Mouse (Mus musculus) limb, embryonic 11.5 days (tissue): ENCODE data around the gene Cntn2. TPM values are rescaled to one million over a fixed set of nuclear protein-coding genes. Genes with fewer than 3 reads are reported as not detected.

ENCODE experiments used
- ATAC-seq: fragments of 200-750 bp; cut with Nextera tagmentation; 2 replicates; pipeline ENCODE4 v1.8.0; 2017; ENCODE audit warnings: low read depth; ENCODE audit not compliant: insufficient number of reproducible peaks, low FRiP score, low TSS enrichment
- DNase-seq: peaks from one replicate; pipeline ENCODE4 v3.0.0-alpha.2; 2015; ENCODE audit warnings: low spot score
- H3K27ac ChIP-seq: fragments of 300-500 bp; sonication (generic); replicated peaks from 2 replicates; pipeline ENCODE4 v1.5.1; 2014; ENCODE audit warnings: low read depth, mild to moderate bottlenecking, low read length
- H3K27me3 ChIP-seq: fragments of 300-500 bp; sonication (generic); 2 replicates; pipeline ENCODE4 v1.6.1; 2014; ENCODE audit warnings: mild to moderate bottlenecking, low read length, mixed read lengths; ENCODE audit not compliant: control insufficient read depth, insufficient read depth
- H3K36me3 ChIP-seq: fragments of 300-500 bp; sonication (generic); 2 replicates; pipeline ENCODE4 v1.6.1; 2014; ENCODE audit warnings: mild to moderate bottlenecking, low read length, moderate library complexity, mixed read lengths; ENCODE audit not compliant: control insufficient read depth, insufficient read depth
- H3K4me1 ChIP-seq: fragments of 300-500 bp; sonication (generic); 2 replicates; pipeline ENCODE4 v1.6.1; 2014; ENCODE audit warnings: low read length, mixed read lengths; ENCODE audit not compliant: control insufficient read depth, insufficient read depth
- H3K4me2 ChIP-seq: fragments of 300-500 bp; sonication (generic); 2 replicates; pipeline ENCODE4 v1.6.1; 2014; ENCODE audit warnings: low read depth, mild to moderate bottlenecking, moderate library complexity; ENCODE audit not compliant: severe bottlenecking
- H3K4me3 ChIP-seq: fragments of 300-500 bp; sonication (generic); 2 replicates; pipeline ENCODE4 v1.5.1; 2014; ENCODE audit warnings: low read depth, low read length
- H3K9ac ChIP-seq: fragments of 300-500 bp; sonication (generic); 2 replicates; pipeline ENCODE4 v1.6.1; 2014; ENCODE audit warnings: mild to moderate bottlenecking, low read length
- H3K9me3 ChIP-seq: fragments of 300-500 bp; sonication (generic); 2 replicates; pipeline ENCODE4 v1.6.1; 2016; ENCODE audit warnings: low read length; ENCODE audit not compliant: control insufficient read depth
- WGBS: fragments of 180-500 bp; shearing (Covaris S2); extraction: QIAGEN DNeasy Blood & Tissue Kit; methylation state at CpG from one replicate; pipeline ENCODE4 v1.1.7; 2014; 5-methylcytosine and 5-hydroxymethylcytosine counted together
- polyA plus RNA-seq: library from polyadenylated mRNA; unstranded; fragments of >200 nt; fragmentation: Nextera tagmentation; extraction: Ambion mirVana; gene quantifications from 2 replicates; pipeline ENCODE4 v1.2.1, GENCODE M21; 2014

The Cntn2 gene
- polyA plus RNA-seq, 1 experiment from 2014 or later = 0.52 TPM

DNA sequence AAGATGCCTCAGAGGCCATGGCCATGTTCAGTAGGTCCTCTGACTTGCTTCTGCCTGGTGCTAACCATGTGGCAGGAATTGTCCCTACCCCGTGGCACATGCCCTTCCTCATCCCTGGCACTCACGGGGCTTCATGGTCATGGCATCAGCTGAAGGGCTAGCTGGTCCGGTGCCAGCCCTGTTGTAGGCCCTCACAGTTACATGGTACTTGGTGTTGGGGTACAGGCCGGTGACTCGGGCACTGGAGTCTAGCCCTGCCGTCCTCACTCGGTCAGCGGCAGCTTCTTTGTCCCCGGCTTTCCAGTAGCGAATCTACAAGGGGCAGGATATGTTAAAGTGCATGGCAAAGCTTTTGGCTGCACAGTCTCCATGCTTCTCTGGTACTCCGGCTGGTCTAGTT is 26.3 kb downstream of the Cntn2 start:
- H3K27me3 ChIP-seq = no peaks in the 10 kb centered on the region
- 88% methylated on average over 11 of the region's 11 CpGs for WGBS

GRCm38 (mm10) chr1:132515339-132515738 is 27.7 kb downstream of the Cntn2 start:
- Histone ChIP-seq H3K27ac (no peak overlapping the region), H3K27me3 (no peaks in the 10 kb centered on the region), H3K9ac (no peak overlapping the region), H3K4me2 (no peak overlapping the region), H3K4me3 (no peak overlapping the region), H3K36me3 (no peaks in the 10 kb centered on the region), H3K4me1 (peaks cover 5% of the 10 kb centered on the region; the same call in 1 of the 2 replicates), H3K9me3 (no peaks in the 10 kb centered on the region)
- 93% methylated on average over 12 of the region's 12 CpGs for WGBS
- DNase-seq (no peak), ATAC-seq (no peak)

More for the DNA sequence above, 26.3 kb downstream of the Cntn2 start:
- H3K9ac ChIP-seq = no peak overlapping the region
- H3K4me3 ChIP-seq = no peak overlapping the region
- peaks cover 1% of the 10 kb centered on the region; the same call in 1 of the 2 replicates for H3K4me1 ChIP-seq
- no peak overlapping the region for H3K4me2 ChIP-seq
- no peaks in the 10 kb centered on the region for H3K9me3 ChIP-seq
- no peaks in the 10 kb centered on the region for H3K36me3 ChIP-seq
- no peak for ATAC-seq
- DNase-seq = no peak
- no peak overlapping the region for H3K27ac ChIP-seq

- ATAC-seq (no peak), DNase-seq (no peak)
- Histone ChIP-seq H3K27ac (0 out of 2 replicates have a peak overlapping the region, but pooled peaks have one; percentile 30), H3K27me3 (no peaks in the 10 kb centered on the region), H3K9ac (no peak overlapping the region), H3K4me3 (no peak overlapping the region), H3K4me1 (peaks cover 5% of the 10 kb centered on the region; the same call in 1 of the 2 replicates), H3K36me3 (no peaks in the 10 kb centered on the region; the same call in 1 of the 2 replicates), H3K9me3 (no peaks in the 10 kb centered on the region), H3K4me2 (no peak overlapping the region)
- WGBS = 82% methylated on average over 8 of the region's 8 CpGs
Observed at GRCm38 (mm10) chr1:132512106-132512505, 30.9 kb downstream of the Cntn2 start.

GRCm38 (mm10) chr1:132511521-132511920 is 31.5 kb downstream of the Cntn2 start:
- peak; percentile 46; the same call in 1 of the 2 replicates for ATAC-seq
- no peaks in the 10 kb centered on the region for H3K27me3 ChIP-seq

GRCm38 (mm10) chr1:132509771-132510170 is 33.3 kb downstream of the Cntn2 start:
- 86% methylated on average over 5 of the region's 5 CpGs for WGBS
- H3K27me3 ChIP-seq = no peaks in the 10 kb centered on the region

More at GRCm38 (mm10) chr1:132511521-132511920, 31.5 kb downstream of the Cntn2 start:
- Histone ChIP-seq H3K9ac (no peak overlapping the region), H3K4me2 (no peak overlapping the region), H3K36me3 (peaks cover 2% of the 10 kb centered on the region; the same call in 1 of the 2 replicates), H3K9me3 (no peaks in the 10 kb centered on the region), H3K4me1 (peaks cover 5% of the 10 kb centered on the region; the same call in 1 of the 2 replicates), H3K4me3 (no peak overlapping the region), H3K27ac (0 out of 2 replicates have a peak overlapping the region, but pooled peaks have one; percentile 30)
- WGBS = 38% methylated on average over 8 of the region's 8 CpGs
- DNase-seq = peak; percentile 65

DNA sequence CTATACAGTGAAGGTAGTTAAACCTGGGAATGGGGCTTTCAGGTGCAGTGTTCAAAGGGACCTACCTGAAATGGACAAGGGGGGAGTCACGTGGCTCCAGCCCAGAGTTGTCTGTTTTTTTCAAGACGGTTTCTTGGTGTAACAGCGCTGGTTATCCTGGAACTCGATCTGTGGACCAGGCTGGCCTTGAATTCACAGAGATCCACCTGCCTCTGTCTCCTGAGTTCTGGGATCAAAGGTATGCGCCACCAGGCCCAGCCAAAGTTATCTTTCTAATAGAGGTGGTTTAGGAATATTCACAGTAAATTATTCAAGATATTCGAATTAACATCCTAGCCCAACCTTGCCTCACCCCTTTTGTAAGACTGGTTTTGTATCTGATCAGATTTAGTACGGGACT is 36.4 kb downstream of the Cntn2 start:
- Histone ChIP-seq H3K9ac (no peak overlapping the region), H3K4me2 (no peak overlapping the region), H3K36me3 (peaks cover 7% of the 10 kb centered on the region; the same call in 1 of the 2 replicates), H3K4me1 (peaks cover 3% of the 10 kb centered on the region; the same call in 1 of the 2 replicates), H3K27ac (no peak overlapping the region), H3K4me3 (no peak overlapping the region), H3K9me3 (no peaks in the 10 kb centered on the region), H3K27me3 (no peaks in the 10 kb centered on the region)
- ATAC-seq (no peak), DNase-seq (no peak)
- 92% methylated on average over 7 of the region's 7 CpGs for WGBS

More at GRCm38 (mm10) chr1:132509771-132510170, 33.3 kb downstream of the Cntn2 start:
- H3K9ac ChIP-seq = no peak overlapping the region
- peaks cover 5% of the 10 kb centered on the region; the same call in 1 of the 2 replicates for H3K4me1 ChIP-seq
- ATAC-seq = no peak
- no peak for DNase-seq
- H3K27ac ChIP-seq = no peak overlapping the region
- no peaks in the 10 kb centered on the region for H3K9me3 ChIP-seq
- no peak overlapping the region for H3K4me2 ChIP-seq
- H3K36me3 ChIP-seq = peaks cover 7% of the 10 kb centered on the region; the same call in 1 of the 2 replicates
- no peak overlapping the region for H3K4me3 ChIP-seq

GRCm38 (mm10) chr1:132506058-132506457 is 37.0 kb downstream of the Cntn2 start, which contains the start of gene Tmem81:
Tmem81 (plus strand) TSS chr1:132506230.
- Histone ChIP-seq H3K9me3 (no peaks in the 10 kb centered on the region), H3K27ac (no peak within 1 kb of the TSS), H3K4me1 (no peaks in the 10 kb centered on the region), H3K4me2 (no peak within 1 kb of the TSS), H3K36me3 (peaks cover 7% of the 10 kb centered on the region; the same call in 1 of the 2 replicates), H3K9ac (no peak within 1 kb of the TSS), H3K27me3 (no peaks in the 10 kb centered on the region), H3K4me3 (no peak within 1 kb of the TSS)
- 91% methylated on average over 7 of the region's 7 CpGs for WGBS
- ATAC-seq = no peak
- no peak for DNase-seq

DNA sequence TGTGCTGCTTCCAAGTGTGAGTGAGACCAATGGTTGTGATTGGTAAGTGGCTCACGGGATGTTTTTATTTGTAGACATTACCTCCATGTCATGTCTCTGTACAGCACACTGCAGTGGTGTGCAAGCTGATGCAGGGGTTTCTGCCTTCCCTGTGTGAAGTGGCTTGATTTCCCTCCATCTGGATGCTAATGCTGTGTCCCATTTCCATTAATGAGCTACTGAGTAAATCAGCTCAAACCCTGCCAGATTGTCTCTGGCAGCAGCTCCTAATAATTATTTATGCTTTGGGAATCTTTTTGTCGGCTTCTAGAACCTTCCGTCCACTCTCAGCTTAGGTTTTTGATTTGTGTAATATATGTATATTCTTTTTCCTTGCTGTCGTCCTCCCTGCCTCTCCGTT is 37.9 kb downstream of the Cntn2 start:
- no peak for ATAC-seq
- DNase-seq = no peak
- Histone ChIP-seq H3K4me2 (no peak overlapping the region), H3K27ac (no peak overlapping the region), H3K36me3 (peaks cover 12% of the 10 kb centered on the region; the same call in 1 of the 2 replicates), H3K9me3 (no peaks in the 10 kb centered on the region), H3K4me1 (no peaks in the 10 kb centered on the region), H3K27me3 (no peaks in the 10 kb centered on the region), H3K4me3 (no peak overlapping the region), H3K9ac (no peak overlapping the region)
- 92% methylated on average over 5 of the region's 5 CpGs for WGBS
